Mouse (Mus musculus): ENCODE measurements around the gene Selenbp2.
"Not testable (repeated sequence)": the region's sequence is repeated elsewhere in the genome, so short reads cannot be mapped to it uniquely, and the experiment has no call there.

DNA sequence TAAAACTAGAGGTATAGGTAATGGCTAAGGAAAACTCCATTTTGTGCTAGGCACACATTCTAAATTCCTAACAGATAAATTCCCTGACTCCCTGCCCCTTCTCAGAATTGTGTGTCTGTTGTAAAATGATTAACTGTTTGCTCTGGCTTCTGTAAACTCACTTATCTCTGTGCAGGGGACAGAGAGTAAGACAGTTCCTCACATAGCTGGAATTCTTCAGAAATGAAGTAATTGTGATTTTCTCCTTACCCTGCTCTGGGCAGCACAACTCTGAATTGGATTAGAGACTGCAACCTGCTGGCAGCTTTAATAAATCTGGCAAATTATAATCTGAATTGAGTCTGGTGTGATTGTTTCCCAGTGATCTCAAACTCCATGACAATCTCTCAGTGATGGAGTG lies 17.2 kb downstream of the Selenbp2 start:
- not testable (repeated sequence) for TF ChIP-seq GATA1 (IDR thresholded peaks at IDR 0.05; ENCODE audit: borderline replicate concordance, low read length); FLI1 (IDR thresholded peaks at IDR 0.05; ENCODE audit: low read length)

Data from megakaryocyte, embryonic 14.5 days (primary cell).